ENCODE assay signal across 8 mouse cellular contexts in genomic region chr6:144166104-144166503, GRCm38 (mm10).
DNase-seq lines count a peak whose midpoint lies in the region; ATAC-seq lines count a peak whose summit lies in the region.

No protein-coding gene starts in this region.

- H3K4me3 ChIP-seq in heart, embryonic 10.5 days: no peak overlapping the region
- no peak overlapping the region for H3K4me3 ChIP-seq in heart, embryonic 11.5 days (ENCODE audit: low read depth, low read length)
- H3K4me3 ChIP-seq in limb, embryonic 11.5 days (ENCODE audit: low read depth, low read length): no peak overlapping the region

- no peaks in the 10 kb centered on the region for H3K4me1 ChIP-seq in heart, embryonic 10.5 days
- H3K4me1 ChIP-seq in heart, embryonic 11.5 days (ENCODE audit: control insufficient read depth, insufficient read depth, low read length): no peaks in the 10 kb centered on the region
- peaks cover 11% of the 10 kb centered on the region; the same call in 1 of the 2 replicates for H3K4me1 ChIP-seq in limb, embryonic 11.5 days (ENCODE audit: control insufficient read depth, insufficient read depth, low read length)

- no peak overlapping the region for H3K9ac ChIP-seq in heart, embryonic 11.5 days (ENCODE audit: low read depth, low read length)
- H3K9ac ChIP-seq in limb, embryonic 11.5 days (ENCODE audit: low read length): 0 out of 2 replicates have a peak overlapping the region, but pooled peaks have one; percentile 45

- H3K9me3 ChIP-seq in heart, embryonic 10.5 days: no peaks in the 10 kb centered on the region
- H3K9me3 ChIP-seq in heart, embryonic 11.5 days (replicated peaks; ENCODE audit: control insufficient read depth, low read length): no peaks in the 10 kb centered on the region
- H3K9me3 ChIP-seq in limb, embryonic 11.5 days (ENCODE audit: control insufficient read depth, low read length): no peaks in the 10 kb centered on the region

- no peak overlapping the region for H3K27ac ChIP-seq in heart, embryonic 10.5 days
- peak overlapping the region; percentile 47 for H3K27ac ChIP-seq in heart, embryonic 11.5 days (ENCODE audit: low read depth, low read length)
- H3K27ac ChIP-seq in limb, embryonic 11.5 days (replicated peaks; ENCODE audit: low read depth, low read length): peak overlapping the region; percentile 73

- peak; percentile 91 for DNase-seq in heart, adult 11 months
- no peak for DNase-seq in heart, embryonic 10.5 days (ENCODE audit: low spot score)
- peak; percentile 82 for DNase-seq in embryo, embryonic 10 days (ENCODE audit: low spot score)
- peak; percentile 69 for DNase-seq in limb, embryonic 11.5 days (ENCODE audit: low spot score)
- DNase-seq in right cerebral cortex, postnatal 4 days: peak; percentile 22
- no peak for DNase-seq in thymus, adult 18-20 months
- no peak for DNase-seq in spleen, postnatal 36 days (ENCODE audit: low spot score in 2 of 2)

- H3K4me2 ChIP-seq in heart, embryonic 11.5 days: no peak overlapping the region
- H3K4me2 ChIP-seq in limb, embryonic 11.5 days (ENCODE audit: low read depth, severe bottlenecking): peak overlapping the region; percentile 22; the same call in 1 of the 2 replicates

- no peaks in the 10 kb centered on the region for H3K27me3 ChIP-seq in heart, embryonic 10.5 days (ENCODE audit: insufficient read depth, poor library complexity, severe bottlenecking)
- H3K27me3 ChIP-seq in heart, embryonic 11.5 days (ENCODE audit: control insufficient read depth, insufficient read depth, low read length): no peaks in the 10 kb centered on the region
- no peaks in the 10 kb centered on the region for H3K27me3 ChIP-seq in limb, embryonic 11.5 days (ENCODE audit: control insufficient read depth, insufficient read depth, low read length)

- ATAC-seq in heart, embryonic 11.5 days (replicated peaks; ENCODE audit: insufficient number of reproducible peaks, low FRiP score, low TSS enrichment): no peak
- 0 out of 2 replicates have a peak, but pooled peaks have one; percentile 21 for ATAC-seq in limb, embryonic 11.5 days (ENCODE audit: insufficient number of reproducible peaks, low FRiP score, low TSS enrichment, low read depth)

- 60% methylated on average over 8 of the region's 8 CpGs for WGBS in heart, embryonic 10.5 days
- 50% methylated on average over 8 of the region's 8 CpGs for WGBS in heart, embryonic 11.5 days (ENCODE audit: insufficient replicate concordance)
- 44% methylated on average over 8 of the region's 8 CpGs for WGBS in limb, embryonic 11.5 days

- no peaks in the 10 kb centered on the region for H3K36me3 ChIP-seq in heart, embryonic 10.5 days
- no peaks in the 10 kb centered on the region for H3K36me3 ChIP-seq in heart, embryonic 11.5 days (ENCODE audit: control insufficient read depth, insufficient read depth, low read length)
- no peaks in the 10 kb centered on the region for H3K36me3 ChIP-seq in limb, embryonic 11.5 days (ENCODE audit: control insufficient read depth, insufficient read depth, low read length)

Comparison
In these comparisons a context has a peak if more than half of its experiments do, and no peak if none do; other contexts are left out.
1. DNase-seq: peak in heart, adult 11 months (single experiment), embryo, embryonic 10 days (single experiment), limb, embryonic 11.5 days (single experiment) and right cerebral cortex, postnatal 4 days (single experiment); none in heart, embryonic 10.5 days (single experiment), thymus, adult 18-20 months (0 of 2) and spleen, postnatal 36 days (0 of 2).